Mouse (Mus musculus): ENCODE data around the gene Ube2d2b. TPM values are rescaled to one million over a fixed set of nuclear protein-coding genes. Genes with fewer than 3 reads are reported as not detected.

Gene Ube2d2b
- polyA plus RNA-seq (2015; fragmentation: Nextera tagmentation; extraction: Ambion mirVana), result not detected in 2 replicates

DNA sequence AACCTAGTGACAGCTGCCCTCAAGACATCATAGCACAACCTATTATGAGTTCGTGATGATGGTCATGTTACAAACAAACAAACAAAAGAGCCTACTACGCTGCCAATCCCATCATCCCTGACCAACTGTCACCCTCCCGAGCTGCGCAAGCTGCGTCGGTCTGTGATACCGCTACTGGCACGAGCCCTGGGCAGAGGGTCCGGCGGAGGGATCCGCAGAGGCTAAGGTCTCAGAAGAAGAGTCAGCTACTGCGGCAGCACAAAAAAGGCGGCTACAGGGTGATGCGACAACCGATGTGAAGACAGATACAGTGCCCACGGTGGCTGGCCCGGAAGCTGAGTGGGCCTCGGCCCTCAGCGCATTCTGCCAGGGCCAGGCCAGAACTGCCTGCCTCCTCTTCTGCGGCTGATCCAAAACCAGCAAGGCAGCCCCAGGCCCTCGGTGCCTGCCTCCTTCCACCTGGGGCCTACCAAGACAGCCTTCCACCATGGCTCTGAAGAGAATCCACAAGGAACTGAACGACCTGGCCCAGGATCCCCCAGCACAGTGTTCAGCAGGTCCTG is at the start of gene Ube2d2b:
Gene Ube2d2b (plus strand): TSS at position 102 of the 563 bp plus-strand sequence.
- Histone ChIP-seq H3K36me3 (ENCODE audit: control insufficient read depth, insufficient read depth, low read length) (no peaks in the 10 kb centered on the region), H3K27ac (replicated peaks) (no peak within 1 kb of the TSS), H3K9me3 (ENCODE audit: control insufficient read depth, low read length) (no peaks in the 10 kb centered on the region), H3K9ac (ENCODE audit: low read length) (no peak within 1 kb of the TSS), H3K4me3 (ENCODE audit: low read depth, low read length) (no peak within 1 kb of the TSS), H3K4me2 (replicated peaks; ENCODE audit: low read depth) (no peak within 1 kb of the TSS), H3K4me1 (replicated peaks; ENCODE audit: control insufficient read depth, insufficient read depth) (no peaks in the 10 kb centered on the region), H3K27me3 (ENCODE audit: control insufficient read depth, insufficient read depth, low read length) (no peaks in the 10 kb centered on the region)
- TF ChIP-seq EP300 (optimal IDR thresholded peaks at IDR 0.05), result no peak
- TF ChIP-seq CTCF (IDR thresholded peaks at IDR 0.05; ENCODE audit: low read depth), result no peak
- ATAC-seq (ENCODE audit: low FRiP score, low TSS enrichment) (no peak), DNase-seq (ENCODE audit: low spot score) (no peak)
- WGBS, result 97% methylated on average over 22 of the region's 22 CpGs

DNA sequence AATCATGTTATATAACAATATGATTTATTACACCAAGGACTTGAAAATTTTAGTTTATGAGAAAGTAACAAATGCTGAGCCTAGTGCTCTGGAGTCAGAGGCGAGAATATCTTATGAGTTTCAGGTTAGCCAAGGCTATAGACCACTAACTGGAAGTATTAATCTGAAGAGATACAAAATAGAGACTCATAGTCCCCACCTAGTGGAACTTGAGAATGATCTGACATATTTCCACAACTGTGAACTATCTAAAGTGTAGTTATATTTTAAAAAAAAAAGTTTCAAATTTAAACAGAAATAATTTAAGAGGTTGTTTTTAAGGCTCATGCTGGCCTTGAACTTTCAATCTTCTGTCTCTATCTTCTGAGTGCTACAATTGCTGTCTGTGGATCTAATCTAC is 47.5 kb upstream of the Ube2d2b start:
- H3K27ac ChIP-seq (replicated peaks), result no peak overlapping the region
- H3K4me2 ChIP-seq (replicated peaks; ENCODE audit: low read depth), result no peak overlapping the region
- no peak overlapping the region for H3K9ac ChIP-seq (ENCODE audit: low read length)
- ATAC-seq (ENCODE audit: low FRiP score, low TSS enrichment), result no peak
- no peaks in the 10 kb centered on the region for H3K27me3 ChIP-seq (ENCODE audit: control insufficient read depth, insufficient read depth, low read length)
- peaks cover 5% of the 10 kb centered on the region; the same call in 1 of the 2 replicates for H3K36me3 ChIP-seq (ENCODE audit: control insufficient read depth, insufficient read depth, low read length)
- H3K4me1 ChIP-seq (replicated peaks; ENCODE audit: control insufficient read depth, insufficient read depth), result no peaks in the 10 kb centered on the region
- DNase-seq (ENCODE audit: low spot score), result no peak
- no peak overlapping the region for H3K4me3 ChIP-seq (ENCODE audit: low read depth, low read length)
- WGBS, result 86% methylated on average over 1 of the region's 1 CpGs
- no peaks in the 10 kb centered on the region for H3K9me3 ChIP-seq (ENCODE audit: control insufficient read depth, low read length)
- no peak for TF ChIP-seq CTCF (IDR thresholded peaks at IDR 0.05; ENCODE audit: low read depth)

DNA sequence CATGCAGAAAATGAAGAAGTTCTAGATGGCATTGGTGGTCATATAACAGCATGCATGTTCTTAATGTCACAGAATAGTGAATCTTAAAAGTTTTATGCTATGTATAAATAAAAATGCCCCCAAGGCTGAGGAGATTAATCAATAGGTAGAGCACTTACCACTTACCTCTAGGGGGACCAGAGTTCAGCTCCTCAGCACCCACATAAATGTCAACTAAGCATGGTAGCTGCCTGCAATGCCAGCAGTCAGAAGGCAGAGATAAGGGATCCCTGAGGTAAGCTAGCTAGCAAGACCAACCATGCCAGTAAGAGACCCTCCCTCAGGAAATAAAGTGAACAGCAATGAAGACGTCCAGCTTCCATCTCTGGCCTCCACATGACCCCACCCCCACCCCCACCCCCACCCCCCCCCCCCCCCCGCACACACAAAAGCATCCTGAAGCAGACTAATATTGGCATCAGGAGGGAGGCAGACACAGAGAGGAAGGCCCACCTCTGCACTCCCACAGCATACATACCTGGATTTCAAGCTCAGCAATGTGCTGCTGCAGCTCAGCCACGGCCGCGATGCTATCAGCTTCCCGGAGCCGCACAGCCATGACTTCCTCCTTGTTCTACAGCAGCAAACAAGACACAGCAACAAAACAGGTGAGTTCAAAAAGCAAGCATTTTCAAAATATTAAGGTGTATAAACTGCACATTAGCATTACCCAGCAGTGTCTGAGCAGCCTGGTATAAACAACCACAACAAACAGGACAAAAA is 42.0 kb upstream of the Ube2d2b start:
- WGBS, result 78% methylated on average over 7 of the region's 7 CpGs

DNA sequence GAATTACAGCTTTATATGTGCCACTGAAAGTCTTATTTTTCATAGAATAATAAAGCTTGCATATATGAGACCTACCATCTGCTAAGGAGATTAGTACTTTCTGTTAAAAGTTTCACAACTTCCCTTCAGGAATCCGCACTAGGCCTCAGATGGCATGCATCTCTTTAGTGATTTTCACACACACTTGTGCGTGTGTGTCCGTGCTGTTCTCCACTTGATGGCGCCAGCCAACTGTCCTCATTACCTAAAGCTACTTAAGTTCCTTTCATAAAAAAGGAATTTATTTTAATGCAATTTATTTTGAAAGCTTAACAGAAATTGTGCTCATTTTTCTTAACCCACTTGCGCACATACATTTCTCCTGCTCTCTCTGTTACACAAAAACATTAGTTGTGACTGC is 40.4 kb upstream of the Ube2d2b start:
- H3K4me3 ChIP-seq (ENCODE audit: low read depth, low read length), result no peak overlapping the region
- H3K9me3 ChIP-seq (ENCODE audit: control insufficient read depth, low read length), result no peaks in the 10 kb centered on the region
- DNase-seq (ENCODE audit: low spot score), result peak; percentile 21
- no peaks in the 10 kb centered on the region for H3K27me3 ChIP-seq (ENCODE audit: control insufficient read depth, insufficient read depth, low read length)
- WGBS, result 65% methylated on average over 5 of the region's 5 CpGs
- TF ChIP-seq CTCF (IDR thresholded peaks at IDR 0.05; ENCODE audit: low read depth) (peak; percentile 76), EP300 (optimal IDR thresholded peaks at IDR 0.05) (no peak)
- H3K36me3 ChIP-seq (ENCODE audit: control insufficient read depth, insufficient read depth, low read length), result peaks cover 5% of the 10 kb centered on the region; the same call in 1 of the 2 replicates
- no peak overlapping the region for H3K27ac ChIP-seq (replicated peaks)
- H3K4me2 ChIP-seq (replicated peaks; ENCODE audit: low read depth), result no peak overlapping the region
- no peak overlapping the region for H3K9ac ChIP-seq (ENCODE audit: low read length)
- no peak for ATAC-seq (ENCODE audit: low FRiP score, low TSS enrichment)
- no peaks in the 10 kb centered on the region for H3K4me1 ChIP-seq (replicated peaks; ENCODE audit: control insufficient read depth, insufficient read depth)

More for the DNA sequence above, 42.0 kb upstream of the Ube2d2b start:
- Histone ChIP-seq H3K4me3 (ENCODE audit: low read depth, low read length) (no peak overlapping the region), H3K36me3 (ENCODE audit: control insufficient read depth, insufficient read depth, low read length) (peaks cover 5% of the 10 kb centered on the region; the same call in 1 of the 2 replicates), H3K27ac (replicated peaks) (no peak overlapping the region), H3K9ac (ENCODE audit: low read length) (no peak overlapping the region), H3K4me2 (replicated peaks; ENCODE audit: low read depth) (no peak overlapping the region), H3K4me1 (replicated peaks; ENCODE audit: control insufficient read depth, insufficient read depth) (no peaks in the 10 kb centered on the region), H3K27me3 (ENCODE audit: control insufficient read depth, insufficient read depth, low read length) (no peaks in the 10 kb centered on the region), H3K9me3 (ENCODE audit: control insufficient read depth, low read length) (no peaks in the 10 kb centered on the region)
- DNase-seq (ENCODE audit: low spot score) (no peak), ATAC-seq (ENCODE audit: low FRiP score, low TSS enrichment) (no peak)
- TF ChIP-seq CTCF (IDR thresholded peaks at IDR 0.05; ENCODE audit: low read depth), result no peak
- TF ChIP-seq EP300 (optimal IDR thresholded peaks at IDR 0.05), result no peak

- ATAC-seq (ENCODE audit: low FRiP score, low TSS enrichment), result no peak
- 91% methylated on average over 2 of the region's 2 CpGs for WGBS
- H3K4me2 ChIP-seq (replicated peaks; ENCODE audit: low read depth), result no peak overlapping the region
- no peak for DNase-seq (ENCODE audit: low spot score)
- no peaks in the 10 kb centered on the region for H3K9me3 ChIP-seq (ENCODE audit: control insufficient read depth, low read length)
- H3K4me3 ChIP-seq (ENCODE audit: low read depth, low read length), result no peak overlapping the region
- H3K36me3 ChIP-seq (ENCODE audit: control insufficient read depth, insufficient read depth, low read length), result peaks cover 2% of the 10 kb centered on the region; the same call in 1 of the 2 replicates
- H3K4me1 ChIP-seq (replicated peaks; ENCODE audit: control insufficient read depth, insufficient read depth), result no peaks in the 10 kb centered on the region
- H3K27ac ChIP-seq (replicated peaks), result no peak overlapping the region
- H3K27me3 ChIP-seq (ENCODE audit: control insufficient read depth, insufficient read depth, low read length), result no peaks in the 10 kb centered on the region
- no peak overlapping the region for H3K9ac ChIP-seq (ENCODE audit: low read length)
- TF ChIP-seq CTCF (IDR thresholded peaks at IDR 0.05; ENCODE audit: low read depth) (no peak), EP300 (optimal IDR thresholded peaks at IDR 0.05) (no peak)
These were observed 37.9 kb upstream of the Ube2d2b start for GRCm38 (mm10) chr5:107791966-107792365.

DNA sequence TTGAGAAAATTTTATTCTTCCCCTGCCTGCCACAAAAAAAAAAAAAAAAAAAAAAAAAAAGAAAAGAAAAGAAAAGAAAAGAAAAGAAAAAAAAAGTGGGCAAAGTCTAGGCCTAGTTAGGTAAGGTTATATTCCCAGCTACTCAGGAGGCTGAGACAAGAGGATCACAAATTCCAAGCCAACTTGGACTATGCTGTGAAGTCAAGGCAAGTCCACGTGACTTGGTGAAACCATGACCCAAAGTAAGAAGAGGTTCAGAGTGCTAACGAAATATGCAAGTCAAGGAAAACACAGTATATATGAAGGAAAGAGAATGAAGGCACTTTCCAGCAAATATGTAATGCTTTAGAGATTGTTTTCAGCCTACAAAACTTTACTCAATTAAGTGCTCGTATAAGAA is 37.4 kb upstream of the Ube2d2b start:
- H3K4me2 ChIP-seq (replicated peaks; ENCODE audit: low read depth), result no peak overlapping the region
- H3K9ac ChIP-seq (ENCODE audit: low read length), result no peak overlapping the region
- no peak overlapping the region for H3K27ac ChIP-seq (replicated peaks)
- no peak overlapping the region for H3K4me3 ChIP-seq (ENCODE audit: low read depth, low read length)
- 92% methylated on average over 3 of the region's 3 CpGs for WGBS
- H3K27me3 ChIP-seq (ENCODE audit: control insufficient read depth, insufficient read depth, low read length), result no peaks in the 10 kb centered on the region
- no peaks in the 10 kb centered on the region for H3K9me3 ChIP-seq (ENCODE audit: control insufficient read depth, low read length)
- TF ChIP-seq EP300 (optimal IDR thresholded peaks at IDR 0.05), result no peak
- no peak for TF ChIP-seq CTCF (IDR thresholded peaks at IDR 0.05; ENCODE audit: low read depth)
- H3K4me1 ChIP-seq (replicated peaks; ENCODE audit: control insufficient read depth, insufficient read depth), result no peaks in the 10 kb centered on the region
- ATAC-seq (ENCODE audit: low FRiP score, low TSS enrichment) (no peak), DNase-seq (ENCODE audit: low spot score) (no peak)
- peaks cover 3% of the 10 kb centered on the region; the same call in 1 of the 2 replicates for H3K36me3 ChIP-seq (ENCODE audit: control insufficient read depth, insufficient read depth, low read length)

Data from stomach, postnatal 0 days (tissue).